Mouse (Mus musculus) lung, adult 2 months (tissue): ENCODE measurements around the gene Ttc3. TPM values are rescaled to one million over a fixed set of nuclear protein-coding genes. Genes with fewer than 3 reads are reported as not detected.
"Not testable (repeated sequence)": the region's sequence is repeated elsewhere in the genome, so short reads cannot be mapped to it uniquely, and the experiment has no call there.

Experiments
- DNase-seq: peaks from one replicate; pipeline ENCODE4 v3.0.0; 2022
- H3K4me1 ChIP-seq: fragments of 200-500 bp; 2 replicates; pipeline ENCODE4 v1.6.1; 2011; ENCODE audit warnings: low read length; ENCODE audit not compliant: control insufficient read depth, insufficient read depth
- H3K4me3 ChIP-seq: fragments of 200-500 bp; replicated peaks from 2 replicates; pipeline ENCODE3; 2011; ENCODE audit warnings: low read depth, mild to moderate bottlenecking, control low read depth, low read length; ENCODE audit errors: extremely low read depth
- CTCF ChIP-seq: fragments of 200-500 bp; IDR thresholded peaks from 2 replicates; pipeline ENCODE4 v1.5.1; 2011; ENCODE audit warnings: mild to moderate bottlenecking, low read length, control low read depth; ENCODE audit not compliant: insufficient read depth
- POLR2A ChIP-seq: fragments of 200-500 bp; IDR thresholded peaks from 2 replicates; pipeline ENCODE4 v1.6.1; 2011; ENCODE audit warnings: low read depth, mild to moderate bottlenecking, control low read depth, low read length, borderline replicate concordance; ENCODE audit errors: extremely low read depth
- WGBS: fragments of 180-500 bp; shearing (Covaris S2); methylation state at CpG from one replicate; pipeline ENCODE4 v1.1.7; 2018; 5-methylcytosine and 5-hydroxymethylcytosine counted together
- polyA plus RNA-seq: library from polyadenylated mRNA; depleted of rRNA; stranded (reverse); fragments of >200 nt; gene quantifications from 2 replicates; pipeline ENCODE4 v1.2.3, GENCODE M21; 2012; rRNA removed

The Ttc3 gene
- polyA plus RNA-seq, 1 experiment = 25.9 TPM

DNA sequence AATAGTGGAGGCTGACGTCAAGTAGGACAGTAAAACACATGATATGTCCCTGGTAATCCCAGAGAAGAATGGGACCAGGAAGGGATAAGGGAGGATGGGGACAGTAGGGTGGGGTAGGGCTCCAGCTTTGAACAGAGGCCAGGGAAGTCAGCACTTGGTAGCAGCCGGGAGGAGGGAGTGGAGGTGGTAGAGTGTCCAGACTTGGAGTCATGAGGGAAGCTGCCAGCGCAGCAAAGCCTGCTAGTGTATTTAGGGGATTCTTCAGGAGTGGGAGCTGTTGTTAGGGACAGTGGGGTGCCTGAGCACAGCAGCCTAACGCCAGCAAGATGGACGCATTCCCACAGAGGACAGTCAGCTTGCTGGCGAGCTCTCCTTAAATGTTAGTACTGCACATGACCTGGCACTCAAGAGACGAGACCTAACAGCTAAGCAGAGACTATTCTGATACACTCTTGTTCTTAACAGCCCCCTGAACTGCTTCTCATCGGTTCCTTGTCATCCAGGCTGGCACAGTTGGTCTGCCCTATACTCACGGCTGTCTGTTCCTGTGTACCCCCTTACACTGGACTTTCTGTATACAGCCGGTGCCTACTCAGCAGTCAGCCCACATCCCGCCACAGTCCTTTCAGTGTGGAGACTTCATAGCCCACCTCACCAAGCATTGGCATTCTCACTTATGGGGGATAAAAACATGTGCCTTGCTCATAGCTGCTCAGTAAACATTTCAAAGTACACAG, 102.8 kb downstream of the Ttc3 start:
- WGBS = 67% methylated on average over 11 of the region's 11 CpGs
- DNase-seq = no peak

DNA sequence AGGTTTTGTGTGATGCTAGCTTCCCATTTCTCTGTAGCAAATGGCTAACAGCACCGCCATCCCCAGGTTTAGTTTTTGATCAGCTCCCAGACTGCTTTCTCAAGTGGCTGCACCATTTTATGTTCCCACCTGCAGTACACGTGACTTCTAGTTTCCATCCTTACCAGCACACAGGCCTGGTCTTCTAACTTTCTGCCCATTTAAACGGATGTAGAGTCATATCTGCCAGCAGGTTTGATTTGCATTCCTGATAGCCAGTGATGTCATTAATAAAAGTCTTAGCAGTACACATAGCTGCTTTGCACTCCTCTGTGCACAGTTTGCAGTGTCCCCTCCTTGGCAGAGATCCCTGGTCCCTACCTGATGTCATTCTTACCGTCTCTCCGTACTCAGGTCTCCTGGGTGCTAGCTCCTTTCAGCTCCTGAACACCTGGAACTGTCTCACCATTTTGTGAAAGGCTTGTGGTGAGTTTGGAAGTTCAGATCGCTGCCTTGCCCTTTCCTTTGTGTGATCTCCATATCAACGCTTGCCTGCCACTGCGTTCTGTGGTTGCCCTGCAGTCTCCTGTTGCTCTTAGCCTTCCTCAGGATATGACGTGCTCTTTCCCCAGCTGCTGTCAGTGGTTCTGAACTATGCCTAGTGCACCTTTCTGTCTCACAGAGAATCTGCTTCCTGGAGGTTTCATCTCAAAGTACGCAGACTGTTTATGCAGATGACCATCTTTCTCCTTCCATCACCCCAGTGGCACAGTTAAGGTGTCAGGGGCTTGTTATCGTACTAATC, 114.5 kb downstream of the Ttc3 start:
- no peak overlapping the region for H3K4me3 ChIP-seq
- no peak for DNase-seq
- 69% methylated on average over 11 of the region's 11 CpGs for WGBS
- TF ChIP-seq POLR2A = no peak
- no peak for TF ChIP-seq CTCF
- peaks cover 4% of the 10 kb centered on the region for H3K4me1 ChIP-seq

More for the DNA sequence above, 102.8 kb downstream of the Ttc3 start:
- TF ChIP-seq POLR2A (no peak), CTCF (no peak)
- Histone ChIP-seq H3K4me3 (no peak overlapping the region), H3K4me1 (peaks cover 12% of the 10 kb centered on the region)

DNA sequence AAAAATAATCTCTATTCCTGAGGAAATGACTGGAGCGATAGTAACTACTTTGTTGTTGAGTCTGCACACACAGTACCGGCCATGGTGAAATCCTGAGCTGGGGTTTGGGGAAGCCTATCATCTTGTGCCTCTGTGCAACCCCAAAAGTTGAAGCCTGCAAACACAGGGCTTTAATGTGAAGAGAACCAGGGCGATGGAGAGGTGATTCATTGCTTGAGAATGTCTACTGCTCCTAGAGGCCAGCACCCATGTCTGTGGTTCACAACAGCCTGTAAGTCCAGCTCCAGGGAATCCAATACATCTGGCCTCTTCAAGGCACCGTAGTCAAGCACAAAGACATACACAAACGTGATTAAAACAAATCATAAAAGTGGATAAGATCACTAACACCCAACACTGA, 116.9 kb downstream of the Ttc3 start:
- 47% methylated on average over 5 of the region's 5 CpGs for WGBS
- no peak for TF ChIP-seq CTCF
- TF ChIP-seq POLR2A = no peak
- no peak overlapping the region for H3K4me3 ChIP-seq

DNA sequence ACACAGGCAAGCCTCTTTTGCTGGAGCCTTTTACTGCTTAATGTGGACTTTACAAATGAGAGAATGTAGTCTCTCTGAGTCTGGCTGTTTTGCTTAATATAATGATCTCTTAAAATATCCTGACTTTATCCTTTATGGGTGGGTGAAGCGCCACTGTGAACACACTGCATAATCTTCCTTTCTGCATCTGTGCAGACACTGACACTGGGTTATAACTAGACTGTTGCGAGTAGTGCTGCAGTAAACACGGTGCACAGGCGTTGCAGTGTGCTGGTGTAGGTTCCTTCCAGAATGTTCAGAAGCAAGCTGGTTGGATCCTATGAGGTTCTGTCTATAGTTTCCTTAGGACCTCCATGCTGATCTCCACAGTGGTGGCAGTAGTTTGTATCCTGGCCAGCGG, 118.9 kb downstream of the Ttc3 start:
- peaks cover 4% of the 10 kb centered on the region for H3K4me1 ChIP-seq
- TF ChIP-seq POLR2A (no peak), CTCF (no peak)
- no peak overlapping the region for H3K4me3 ChIP-seq
- no peak for DNase-seq
- WGBS = 91% methylated on average over 5 of the region's 5 CpGs

More for the DNA sequence above, 116.9 kb downstream of the Ttc3 start:
- no peak for DNase-seq
- H3K4me1 ChIP-seq = peaks cover 4% of the 10 kb centered on the region

DNA sequence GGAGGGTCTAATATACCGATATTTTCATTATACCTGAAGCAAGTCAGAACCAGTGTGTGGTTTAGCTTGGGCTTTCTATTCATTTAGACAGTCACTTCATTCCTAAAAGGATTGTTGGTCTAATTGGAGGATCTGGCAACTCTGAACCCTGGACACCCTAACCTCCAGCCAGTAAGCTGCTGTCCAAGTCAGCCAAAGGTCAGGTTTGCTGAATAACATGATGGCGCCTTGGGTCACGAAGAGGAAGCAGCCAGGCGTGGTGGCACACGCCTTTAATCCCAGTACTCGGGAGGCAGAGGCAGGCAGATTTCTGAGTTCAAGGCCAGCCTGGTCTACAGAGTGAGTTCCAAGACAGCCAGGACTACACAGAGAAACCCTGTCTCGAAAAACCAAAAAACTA, 126.8 kb downstream of the Ttc3 start:
- H3K4me3 ChIP-seq, H3K4me1 ChIP-seq, DNase-seq: not testable (repeated sequence)
- WGBS = 86% methylated on average over 7 of the region's 7 CpGs

DNA sequence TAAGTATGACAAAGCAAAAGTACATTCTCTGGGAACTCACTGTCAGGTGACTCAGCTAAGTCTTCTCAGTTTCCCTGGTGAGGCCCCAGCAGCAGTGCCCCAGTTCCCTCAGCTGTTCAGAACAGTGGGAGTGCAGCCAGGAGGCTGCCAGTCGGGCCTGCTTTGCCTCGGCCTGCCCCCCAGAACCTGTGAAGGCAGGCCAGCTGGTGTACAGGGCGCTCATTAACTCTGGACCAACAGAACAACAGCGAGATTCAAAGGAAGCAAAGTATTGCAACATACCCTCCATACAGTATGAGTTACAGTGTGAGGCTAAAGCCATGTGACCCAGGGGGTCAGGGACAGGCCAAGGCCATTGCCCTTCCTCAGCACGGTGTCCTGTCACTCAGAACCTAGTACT, 127.5 kb downstream of the Ttc3 start:
- no peaks in the 10 kb centered on the region for H3K4me1 ChIP-seq
- H3K4me3 ChIP-seq = no peak overlapping the region
- DNase-seq = no peak
- no peak for TF ChIP-seq POLR2A
- TF ChIP-seq CTCF = no peak
- 46% methylated on average over 5 of the region's 5 CpGs for WGBS

DNA sequence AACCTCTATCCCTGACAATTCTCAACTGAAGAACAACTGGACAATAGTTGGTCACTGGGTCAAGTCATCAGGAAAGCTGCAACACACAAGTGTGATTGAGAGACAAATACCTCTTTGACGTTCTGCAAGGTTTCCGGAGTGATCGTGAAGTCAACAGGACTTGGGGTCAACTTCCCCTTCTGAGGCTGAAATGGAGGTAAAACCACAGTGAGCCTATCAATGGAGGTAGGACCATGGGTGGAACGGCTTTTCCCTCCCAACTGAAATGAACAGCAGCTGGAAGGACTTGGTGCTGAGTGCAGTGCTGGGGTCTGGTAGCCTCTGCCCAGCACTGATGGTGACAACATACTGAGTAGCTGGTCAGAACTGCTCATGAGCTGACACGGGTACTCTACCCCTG, 133.8 kb downstream of the Ttc3 start:
- TF ChIP-seq POLR2A = no peak
- no peak for TF ChIP-seq CTCF
- H3K4me3 ChIP-seq = no peak overlapping the region
- no peak for DNase-seq
- no peaks in the 10 kb centered on the region for H3K4me1 ChIP-seq
- 82% methylated on average over 5 of the region's 5 CpGs for WGBS

DNA sequence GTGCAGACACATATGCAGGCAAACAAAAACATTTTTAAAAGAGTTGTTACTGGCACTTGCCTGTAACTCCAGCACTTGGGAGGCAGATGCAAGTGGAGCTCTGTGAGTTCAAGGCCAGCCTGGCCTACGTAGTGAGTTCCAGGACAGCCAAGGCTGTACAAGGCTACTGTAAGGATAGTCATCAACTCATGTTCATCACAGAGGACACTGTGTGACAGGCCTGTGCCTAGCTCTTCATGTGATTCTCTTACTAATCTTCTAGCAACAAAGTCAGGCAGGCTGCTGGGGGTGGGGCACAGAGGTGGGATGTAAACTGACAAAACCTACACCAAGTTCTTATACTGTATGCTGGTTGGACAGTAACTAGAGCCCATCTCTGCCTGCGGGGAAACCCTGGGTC, 136.7 kb downstream of the Ttc3 start:
- WGBS = 94% methylated on average over 2 of the region's 2 CpGs
- Histone ChIP-seq H3K4me1 (no peaks in the 10 kb centered on the region), H3K4me3 (no peak overlapping the region)
- no peak for TF ChIP-seq CTCF
- TF ChIP-seq POLR2A = no peak
- no peak for DNase-seq

DNA sequence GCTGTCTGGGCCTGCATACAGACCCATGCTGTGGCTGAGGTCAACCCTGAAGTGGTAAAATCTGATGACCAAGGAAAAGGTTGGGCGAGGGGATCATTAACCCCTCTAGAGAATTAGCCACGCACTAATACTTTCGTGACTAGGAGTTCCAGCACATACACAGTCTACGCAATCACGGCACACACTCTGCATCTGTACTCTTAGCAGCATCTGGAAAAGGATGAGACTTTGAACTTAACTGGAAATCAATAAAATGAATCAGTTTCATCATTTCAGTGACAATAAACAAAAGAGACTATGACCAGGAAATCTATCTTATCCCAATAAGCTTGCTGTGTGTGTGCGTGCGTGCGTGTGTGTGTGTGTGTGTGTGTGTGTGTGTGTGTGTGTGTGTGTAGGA, 138.4 kb downstream of the Ttc3 start:
- TF ChIP-seq CTCF = no peak
- TF ChIP-seq POLR2A = no peak
- 96% methylated on average over 8 of the region's 8 CpGs for WGBS

DNA sequence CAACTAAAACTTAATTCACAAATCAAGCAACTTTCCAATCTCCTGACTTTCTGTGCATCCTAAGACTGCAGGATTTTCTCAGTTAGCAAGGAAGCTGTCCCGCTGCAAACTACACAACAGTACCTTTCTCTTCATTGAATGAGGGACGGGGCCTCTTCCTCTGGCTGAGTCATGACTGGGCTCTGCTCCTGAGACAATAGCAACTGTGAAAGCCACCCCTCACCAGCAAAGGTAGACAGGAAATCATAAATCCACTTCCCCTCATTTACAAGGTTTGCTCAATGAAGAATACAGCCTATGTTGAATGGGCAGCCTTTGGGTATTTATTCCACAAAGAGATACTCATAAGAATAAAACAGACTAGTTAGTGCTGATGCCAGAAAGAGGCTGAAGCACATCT, 139.6 kb downstream of the Ttc3 start:
- WGBS = 60% methylated on average over 2 of the region's 2 CpGs
- no peaks in the 10 kb centered on the region for H3K4me1 ChIP-seq
- no peak overlapping the region for H3K4me3 ChIP-seq
- DNase-seq = no peak
- TF ChIP-seq POLR2A (no peak), CTCF (no peak)

More for the DNA sequence above, 138.4 kb downstream of the Ttc3 start:
- Histone ChIP-seq H3K4me3 (no peak overlapping the region), H3K4me1 (no peaks in the 10 kb centered on the region)
- DNase-seq = no peak

DNA sequence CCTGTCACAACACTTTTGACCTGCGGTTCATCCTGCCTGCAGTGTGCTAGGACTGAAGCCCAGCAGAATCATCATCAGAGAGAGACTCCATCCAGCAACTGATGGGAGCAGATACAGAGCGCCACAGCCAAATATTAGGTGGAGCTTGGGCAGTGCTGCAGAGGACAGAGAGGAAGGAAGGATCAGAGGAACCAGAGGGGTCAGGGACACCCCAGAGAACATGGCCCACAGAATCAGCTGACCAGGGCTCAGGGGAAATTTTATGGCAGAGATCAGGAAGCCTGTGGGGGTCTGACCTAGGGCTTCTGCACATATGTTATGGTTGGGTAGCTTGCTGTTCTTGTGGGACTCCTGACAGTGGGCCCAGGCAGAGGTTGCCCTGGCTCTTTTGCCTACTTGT, 147.2 kb downstream of the Ttc3 start:
- TF ChIP-seq POLR2A = no peak
- Histone ChIP-seq H3K4me1 (peaks cover 16% of the 10 kb centered on the region), H3K4me3 (no peak overlapping the region)
- DNase-seq = no peak
- 82% methylated on average over 2 of the region's 2 CpGs for WGBS

Other genes with a start within 250 kb of the Ttc3 start
- gene Hlcs, start 57.0 kb upstream of the Ttc3 start, polyA plus RNA-seq = 8.9 and 9.5 TPM in 2 replicates
- 34.6 and 38.6 TPM in 2 replicates for gene Ripply3, start 42.2 kb upstream of the Ttc3 start, polyA plus RNA-seq
- gene Pigp, start 1.2 kb downstream of the Ttc3 start, polyA plus RNA-seq = 20.6 and 23.8 TPM in 2 replicates
- gene Vps26c, start 156.2 kb downstream of the Ttc3 start, polyA plus RNA-seq = 25.8 and 40.7 TPM in 2 replicates
- gene Dyrk1a, start 199.4 kb downstream of the Ttc3 start, polyA plus RNA-seq = 26.1 and 32.4 TPM in 2 replicates